Mouse (Mus musculus): ENCODE results near the gene Papola. TPM values are rescaled to one million over a fixed set of nuclear protein-coding genes. Genes with fewer than 3 reads are reported as not detected.

Gene Papola
- polyA plus RNA-seq (2016; fragmentation: Nextera tagmentation; extraction: Ambion mirVana), result 290 and 300 TPM in 2 replicates

- Histone ChIP-seq H3K9me3 (peaks cover 5% of the 10 kb centered on the region; the same call in 1 of the 2 replicates), H3K27ac (peak within 1 kb of the TSS; percentile 97), H3K4me3 (peak within 1 kb of the TSS; percentile 89), H3K27me3 (ENCODE audit: poor library complexity, severe bottlenecking) (no peaks in the 10 kb centered on the region), H3K4me1 (peaks cover 25% of the 10 kb centered on the region), H3K36me3 (replicated peaks) (peaks cover 33% of the 10 kb centered on the region)
- WGBS, result under 1% methylated on average over 69 of the region's 85 CpGs
- DNase-seq (ENCODE audit: extremely low spot score, low spot score), result peak; percentile 91
Measured at GRCm38 (mm10) chr12:105784196-105784999, at the start of gene Papola. Gene Papola, plus strand, starts transcription at chr12:105784694.

- Histone ChIP-seq H3K4me1 (peaks cover 3% of the 10 kb centered on the region; the same call in 1 of the 2 replicates), H3K36me3 (replicated peaks) (no peaks in the 10 kb centered on the region), H3K27me3 (ENCODE audit: poor library complexity, severe bottlenecking) (no peaks in the 10 kb centered on the region), H3K27ac (no peak overlapping the region), H3K9me3 (no peaks in the 10 kb centered on the region), H3K4me3 (no peak overlapping the region)
- DNase-seq (ENCODE audit: extremely low spot score, low spot score), result no peak
- 78% methylated on average over 7 of the region's 7 CpGs for WGBS
Measured at GRCm38 (mm10) chr12:105735226-105735888, 49.1 kb upstream of the Papola start.

GRCm38 (mm10) chr12:105735889-105736251 lies 48.6 kb upstream of the Papola start:
- Histone ChIP-seq H3K27me3 (ENCODE audit: poor library complexity, severe bottlenecking) (no peaks in the 10 kb centered on the region), H3K4me1 (peaks cover 3% of the 10 kb centered on the region; the same call in 1 of the 2 replicates), H3K9me3 (no peaks in the 10 kb centered on the region), H3K36me3 (replicated peaks) (no peaks in the 10 kb centered on the region), H3K27ac (no peak overlapping the region), H3K4me3 (no peak overlapping the region)
- DNase-seq (ENCODE audit: extremely low spot score, low spot score), result no peak
- WGBS, result 91% methylated on average over 6 of the region's 6 CpGs

GRCm38 (mm10) chr12:105738316-105739096 lies 46.0 kb upstream of the Papola start:
- Histone ChIP-seq H3K9me3 (no peaks in the 10 kb centered on the region), H3K27ac (no peak overlapping the region), H3K36me3 (replicated peaks) (no peaks in the 10 kb centered on the region), H3K4me1 (peaks cover 3% of the 10 kb centered on the region; the same call in 1 of the 2 replicates), H3K4me3 (no peak overlapping the region), H3K27me3 (ENCODE audit: poor library complexity, severe bottlenecking) (no peaks in the 10 kb centered on the region)
- WGBS, result 84% methylated on average over 15 of the region's 15 CpGs
- no peak for DNase-seq (ENCODE audit: extremely low spot score, low spot score)

GRCm38 (mm10) chr12:105739656-105740055 lies 44.8 kb upstream of the Papola start:
- no peak overlapping the region for H3K27ac ChIP-seq
- H3K4me1 ChIP-seq, result no peaks in the 10 kb centered on the region
- no peak for DNase-seq (ENCODE audit: extremely low spot score, low spot score)
- no peaks in the 10 kb centered on the region for H3K36me3 ChIP-seq (replicated peaks)
- H3K4me3 ChIP-seq, result no peak overlapping the region
- H3K27me3 ChIP-seq (ENCODE audit: poor library complexity, severe bottlenecking), result no peaks in the 10 kb centered on the region
- H3K9me3 ChIP-seq, result no peaks in the 10 kb centered on the region
- 94% methylated on average over 8 of the region's 8 CpGs for WGBS

GRCm38 (mm10) chr12:105748114-105748513 lies 36.4 kb upstream of the Papola start:
- 94% methylated on average over 5 of the region's 5 CpGs for WGBS
- no peaks in the 10 kb centered on the region for H3K36me3 ChIP-seq (replicated peaks)

GRCm38 (mm10) chr12:105753813-105754212 lies 30.7 kb upstream of the Papola start:
- peaks cover 13% of the 10 kb centered on the region for H3K4me1 ChIP-seq
- no peaks in the 10 kb centered on the region for H3K9me3 ChIP-seq
- no peaks in the 10 kb centered on the region for H3K27me3 ChIP-seq (ENCODE audit: poor library complexity, severe bottlenecking)
- H3K27ac ChIP-seq, result no peak overlapping the region
- no peak overlapping the region for H3K4me3 ChIP-seq
- H3K36me3 ChIP-seq (replicated peaks), result no peaks in the 10 kb centered on the region
- DNase-seq (ENCODE audit: extremely low spot score, low spot score), result no peak
- WGBS, result 92% methylated on average over 10 of the region's 10 CpGs

More at GRCm38 (mm10) chr12:105748114-105748513, 36.4 kb upstream of the Papola start:
- H3K27me3 ChIP-seq (ENCODE audit: poor library complexity, severe bottlenecking), result no peaks in the 10 kb centered on the region
- H3K4me1 ChIP-seq, result no peaks in the 10 kb centered on the region
- no peak for DNase-seq (ENCODE audit: extremely low spot score, low spot score)
- no peaks in the 10 kb centered on the region for H3K9me3 ChIP-seq
- H3K27ac ChIP-seq, result no peak overlapping the region
- no peak overlapping the region for H3K4me3 ChIP-seq

GRCm38 (mm10) chr12:105757816-105758497 lies 26.5 kb upstream of the Papola start:
- 52% methylated on average over 15 of the region's 15 CpGs for WGBS
- DNase-seq (ENCODE audit: extremely low spot score, low spot score), result peak; percentile 23
- no peaks in the 10 kb centered on the region for H3K27me3 ChIP-seq (ENCODE audit: poor library complexity, severe bottlenecking)
- H3K4me3 ChIP-seq, result no peak overlapping the region
- peaks cover 14% of the 10 kb centered on the region for H3K4me1 ChIP-seq
- H3K27ac ChIP-seq, result peak overlapping the region; percentile 40; the same call in 1 of the 2 replicates
- H3K9me3 ChIP-seq, result no peaks in the 10 kb centered on the region
- no peaks in the 10 kb centered on the region for H3K36me3 ChIP-seq (replicated peaks)

GRCm38 (mm10) chr12:105758911-105759310 lies 25.6 kb upstream of the Papola start:
- Histone ChIP-seq H3K36me3 (replicated peaks) (no peaks in the 10 kb centered on the region), H3K4me3 (no peak overlapping the region), H3K4me1 (peaks cover 14% of the 10 kb centered on the region), H3K27me3 (ENCODE audit: poor library complexity, severe bottlenecking) (no peaks in the 10 kb centered on the region), H3K27ac (0 out of 2 replicates have a peak overlapping the region, but pooled peaks have one; percentile 40), H3K9me3 (no peaks in the 10 kb centered on the region)
- DNase-seq (ENCODE audit: extremely low spot score, low spot score), result no peak
- WGBS, result 95% methylated on average over 2 of the region's 2 CpGs

- Histone ChIP-seq H3K4me3 (no peak overlapping the region), H3K27me3 (ENCODE audit: poor library complexity, severe bottlenecking) (no peaks in the 10 kb centered on the region), H3K27ac (no peak overlapping the region), H3K4me1 (peaks cover 14% of the 10 kb centered on the region), H3K36me3 (replicated peaks) (no peaks in the 10 kb centered on the region), H3K9me3 (no peaks in the 10 kb centered on the region)
- no peak for DNase-seq (ENCODE audit: extremely low spot score, low spot score)
- 77% methylated on average over 10 of the region's 10 CpGs for WGBS
Measured at GRCm38 (mm10) chr12:105759849-105760478, 24.5 kb upstream of the Papola start.

GRCm38 (mm10) chr12:105761171-105761570 lies 23.3 kb upstream of the Papola start:
- Histone ChIP-seq H3K27me3 (ENCODE audit: poor library complexity, severe bottlenecking) (no peaks in the 10 kb centered on the region), H3K4me3 (no peak overlapping the region), H3K36me3 (replicated peaks) (no peaks in the 10 kb centered on the region), H3K4me1 (peaks cover 14% of the 10 kb centered on the region), H3K27ac (no peak overlapping the region), H3K9me3 (no peaks in the 10 kb centered on the region)
- DNase-seq (ENCODE audit: extremely low spot score, low spot score), result no peak
- 82% methylated on average over 11 of the region's 11 CpGs for WGBS

- no peaks in the 10 kb centered on the region for H3K36me3 ChIP-seq (replicated peaks)
- H3K4me1 ChIP-seq, result peaks cover 14% of the 10 kb centered on the region
- H3K9me3 ChIP-seq, result no peaks in the 10 kb centered on the region
- no peaks in the 10 kb centered on the region for H3K27me3 ChIP-seq (ENCODE audit: poor library complexity, severe bottlenecking)
- WGBS, result 83% methylated on average over 3 of the region's 3 CpGs
- H3K4me3 ChIP-seq, result no peak overlapping the region
- no peak overlapping the region for H3K27ac ChIP-seq
- no peak for DNase-seq (ENCODE audit: extremely low spot score, low spot score)
Measured at GRCm38 (mm10) chr12:105761629-105762028, 22.9 kb upstream of the Papola start.

Measured in forebrain, embryonic 10.5 days (tissue).